Mouse (Mus musculus) stomach, postnatal 0 days (tissue): ENCODE measurements around the gene Pitpna. TPM values are rescaled to one million over a fixed set of nuclear protein-coding genes. Genes with fewer than 3 reads are reported as not detected.

ENCODE experiments used
- ATAC-seq: fragments of 200-750 bp; cut with Nextera tagmentation; 2 replicates; pipeline ENCODE4 v1.8.0; 2017; ENCODE audit not compliant: low FRiP score, low TSS enrichment
- DNase-seq: peaks from one replicate; pipeline ENCODE4 v3.0.0-alpha.2; 2016; ENCODE audit warnings: low spot score
- H3K27ac ChIP-seq: fragments of 300-500 bp; sonication (generic); replicated peaks from 2 replicates; pipeline ENCODE4 v1.5.1; 2014; ENCODE audit warnings: mild to moderate bottlenecking, control low read depth
- H3K27me3 ChIP-seq: fragments of 300-500 bp; sonication (generic); 2 replicates; pipeline ENCODE4 v1.6.1; 2014; ENCODE audit warnings: low read length; ENCODE audit not compliant: control insufficient read depth, insufficient read depth
- H3K36me3 ChIP-seq: fragments of 300-500 bp; sonication (generic); 2 replicates; pipeline ENCODE4 v1.6.1; 2014; ENCODE audit warnings: low read length, mixed read lengths; ENCODE audit not compliant: control insufficient read depth, insufficient read depth
- H3K4me1 ChIP-seq: fragments of 300-500 bp; sonication (generic); replicated peaks from 2 replicates; pipeline ENCODE4 v1.6.1; 2014; ENCODE audit warnings: antibody characterized with exemption; ENCODE audit not compliant: control insufficient read depth, insufficient read depth
- H3K4me2 ChIP-seq: fragments of 300-500 bp; sonication (generic); replicated peaks from 2 replicates; pipeline ENCODE4 v1.6.1; 2014; ENCODE audit warnings: low read depth, mild to moderate bottlenecking, control low read depth, moderate library complexity
- H3K4me3 ChIP-seq: fragments of 300-500 bp; sonication (generic); 2 replicates; pipeline ENCODE4 v1.5.1; 2014; ENCODE audit warnings: low read depth, low read length, control low read depth
- H3K9ac ChIP-seq: fragments of 300-500 bp; sonication (generic); 2 replicates; pipeline ENCODE4 v1.6.1; 2014; ENCODE audit warnings: mild to moderate bottlenecking, low read length, control low read depth, mixed read lengths
- H3K9me3 ChIP-seq: fragments of 300-500 bp; sonication (generic); 2 replicates; pipeline ENCODE4 v1.6.1; 2016; ENCODE audit warnings: low read length; ENCODE audit not compliant: control insufficient read depth
- CTCF ChIP-seq: IDR thresholded peaks from 2 replicates; pipeline ENCODE4 v1.5.1; 2016; ENCODE audit warnings: antibody characterized with exemption, low read depth, mild to moderate bottlenecking, moderate library complexity
- EP300 ChIP-seq: optimal IDR thresholded peaks from 2 replicates; pipeline ENCODE3; 2016; ENCODE audit warnings: antibody characterized with exemption
- WGBS: fragments of 180-500 bp; shearing (Covaris S2); extraction: QIAGEN DNeasy Blood & Tissue Kit; methylation state at CpG from one replicate; pipeline ENCODE4 v1.1.7; 2014; 5-methylcytosine and 5-hydroxymethylcytosine counted together
- polyA plus RNA-seq: library from polyadenylated mRNA; unstranded; fragments of >200 nt; fragmentation: Nextera tagmentation; extraction: Ambion mirVana; gene quantifications from 2 replicates; pipeline ENCODE4 v1.2.1, GENCODE M21; 2015

Gene Pitpna
- polyA plus RNA-seq, 1 experiment from 2014 or later, result 79.3 TPM

DNA sequence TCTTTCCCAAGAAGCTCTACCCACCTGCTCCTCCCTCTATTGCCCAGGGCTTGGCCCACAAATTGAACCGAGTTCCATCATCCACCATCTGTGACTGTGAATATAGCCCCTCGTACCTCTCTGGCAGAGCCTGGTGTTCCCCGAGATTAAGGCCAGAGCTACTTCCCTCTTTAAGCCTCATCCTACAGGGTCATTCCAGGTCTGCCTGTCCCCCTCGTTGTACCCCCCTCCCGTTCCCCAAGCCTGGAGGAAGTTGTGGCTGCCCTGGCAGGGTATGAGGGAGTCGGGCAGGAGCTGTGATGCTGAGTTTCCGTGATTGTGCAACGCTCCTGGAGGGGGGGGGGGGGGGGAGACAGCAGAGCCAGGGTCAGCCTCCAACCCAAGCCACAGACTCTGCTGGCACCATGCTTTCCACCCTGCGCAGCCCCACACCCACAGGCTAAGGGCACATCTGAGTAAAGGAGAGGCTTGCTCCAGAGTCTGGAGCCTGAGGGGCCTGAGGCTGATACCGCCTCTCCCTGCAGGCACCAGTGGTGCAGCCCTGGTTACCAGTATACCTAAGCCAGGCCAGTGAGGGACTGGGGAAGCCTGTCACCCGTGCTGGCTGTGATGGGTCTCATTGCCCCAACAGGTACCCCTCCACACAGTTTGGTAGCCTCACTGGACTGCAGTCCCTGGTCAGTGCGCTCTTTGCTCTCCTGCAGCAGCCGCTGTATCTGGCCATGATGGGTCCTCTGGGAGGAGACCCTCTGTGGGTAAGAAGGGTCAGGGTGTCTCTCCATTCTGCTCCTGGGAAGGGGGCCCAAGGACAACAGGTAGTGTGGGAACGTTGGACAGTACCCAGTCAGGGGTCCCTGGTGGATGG is 16.5 kb upstream of the Pitpna start:
- 67% methylated on average over 13 of the region's 14 CpGs for WGBS
- H3K9me3 ChIP-seq, result no peaks in the 10 kb centered on the region
- TF ChIP-seq EP300, result no peak
- no peak for TF ChIP-seq CTCF
- H3K4me3 ChIP-seq, result no peak overlapping the region
- no peaks in the 10 kb centered on the region for H3K27me3 ChIP-seq
- peak overlapping the region; percentile 24; the same call in 1 of the 2 replicates for H3K27ac ChIP-seq
- H3K9ac ChIP-seq, result peak overlapping the region; percentile 4; the same call in 1 of the 2 replicates
- ATAC-seq, result peak; percentile 3; the same call in 1 of the 2 replicates
- no peaks in the 10 kb centered on the region for H3K4me1 ChIP-seq
- peak; percentile 38 for DNase-seq
- H3K36me3 ChIP-seq, result no peaks in the 10 kb centered on the region
- no peak overlapping the region for H3K4me2 ChIP-seq

DNA sequence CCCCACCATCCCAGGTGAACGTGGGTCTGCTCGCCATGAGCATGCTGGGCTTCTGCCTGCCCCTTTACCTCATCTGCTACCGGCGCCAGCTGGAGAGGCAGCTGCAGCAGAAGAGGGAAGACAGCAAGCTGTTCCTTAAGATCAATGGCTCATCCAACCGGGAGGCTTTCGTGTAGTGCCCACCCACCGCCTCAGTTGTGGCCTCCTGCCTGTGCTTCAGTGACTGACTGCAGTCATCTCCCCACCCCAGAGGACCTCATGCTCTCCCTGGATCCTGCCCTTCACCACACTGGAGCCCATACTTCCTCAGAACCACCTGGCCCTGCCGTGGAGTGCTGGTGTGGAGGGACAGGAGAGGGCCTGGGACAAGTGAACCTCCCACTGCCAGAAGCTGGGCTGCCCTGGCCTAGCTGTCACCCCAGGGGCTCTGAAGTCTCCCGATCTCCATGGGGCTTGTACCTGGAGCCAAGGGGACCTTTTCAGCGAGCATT is 15.6 kb upstream of the Pitpna start:
- no peak overlapping the region for H3K4me3 ChIP-seq
- no peaks in the 10 kb centered on the region for H3K27me3 ChIP-seq
- WGBS, result 24% methylated on average over 10 of the region's 10 CpGs
- H3K27ac ChIP-seq, result peak overlapping the region; percentile 18; the same call in 1 of the 2 replicates
- ATAC-seq (no peak), DNase-seq (no peak)
- H3K4me2 ChIP-seq, result no peak overlapping the region
- no peaks in the 10 kb centered on the region for H3K4me1 ChIP-seq
- peak overlapping the region; percentile 43; the same call in 1 of the 2 replicates for H3K9ac ChIP-seq
- TF ChIP-seq CTCF, result no peak
- no peak for TF ChIP-seq EP300
- no peaks in the 10 kb centered on the region for H3K9me3 ChIP-seq
- H3K36me3 ChIP-seq, result no peaks in the 10 kb centered on the region

- H3K4me2 ChIP-seq, result 0 out of 2 replicates have a peak overlapping the region, but pooled peaks have one; percentile 14
Observed at GRCm38 (mm10) chr11:75572854-75573650, 14.8 kb upstream of the Pitpna start.

DNA sequence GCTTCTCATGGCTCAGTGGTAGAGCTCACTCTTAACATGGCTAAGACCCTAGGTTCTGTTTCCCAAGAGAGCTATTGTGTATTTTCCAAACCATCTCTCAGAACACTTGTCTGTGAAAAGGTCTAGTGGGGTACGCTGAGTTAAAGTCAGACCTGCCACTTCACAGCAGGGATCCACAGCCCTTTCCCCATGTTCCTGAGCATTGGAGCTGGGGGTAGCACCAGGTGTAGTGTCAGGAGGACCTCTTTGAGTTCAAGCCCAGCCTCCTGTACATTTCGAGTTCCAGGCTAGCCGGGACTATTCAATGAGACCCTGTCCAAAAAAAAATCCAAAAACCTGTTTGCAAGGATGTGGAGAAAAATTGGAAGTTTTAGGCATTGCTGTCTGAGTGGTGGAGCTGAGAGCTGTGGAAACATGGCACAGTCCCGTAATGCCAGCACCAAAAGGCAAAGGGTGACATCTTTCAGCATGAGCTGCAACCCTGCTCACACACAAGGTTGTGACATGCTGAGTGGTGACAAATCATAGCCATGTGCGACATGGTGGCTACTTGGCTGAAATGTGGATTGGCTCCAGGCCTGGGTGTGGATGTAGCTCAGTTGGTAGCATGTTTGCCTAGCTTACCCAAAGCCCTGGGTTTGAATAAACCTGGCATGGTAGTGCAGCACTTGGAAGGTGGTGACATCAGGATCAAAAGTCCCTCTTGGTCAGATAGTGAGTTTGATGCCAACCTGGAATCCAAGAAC is 13.3 kb upstream of the Pitpna start:
- ATAC-seq (no peak), DNase-seq (no peak)
- H3K27me3 ChIP-seq, result no peaks in the 10 kb centered on the region
- no peak for TF ChIP-seq EP300
- TF ChIP-seq CTCF, result no peak
- H3K4me2 ChIP-seq, result no peak overlapping the region
- WGBS, result 85% methylated on average over 5 of the region's 5 CpGs
- no peak overlapping the region for H3K9ac ChIP-seq
- no peaks in the 10 kb centered on the region for H3K4me1 ChIP-seq
- no peak overlapping the region for H3K4me3 ChIP-seq
- no peak overlapping the region for H3K27ac ChIP-seq
- H3K9me3 ChIP-seq, result no peaks in the 10 kb centered on the region
- H3K36me3 ChIP-seq, result no peaks in the 10 kb centered on the region

More at GRCm38 (mm10) chr11:75572854-75573650, 14.8 kb upstream of the Pitpna start:
- ATAC-seq (peak; percentile 90), DNase-seq (peak; percentile 94)
- no peaks in the 10 kb centered on the region for H3K4me1 ChIP-seq
- 8% methylated on average over 12 of the region's 12 CpGs for WGBS
- no peaks in the 10 kb centered on the region for H3K36me3 ChIP-seq
- no peak overlapping the region; the same call in 1 of the 2 replicates for H3K27ac ChIP-seq
- no peaks in the 10 kb centered on the region for H3K27me3 ChIP-seq
- H3K4me3 ChIP-seq, result no peak overlapping the region
- peak overlapping the region; percentile 43 for H3K9ac ChIP-seq
- no peaks in the 10 kb centered on the region for H3K9me3 ChIP-seq
- peak; percentile 98 for TF ChIP-seq CTCF
- no peak for TF ChIP-seq EP300

DNA sequence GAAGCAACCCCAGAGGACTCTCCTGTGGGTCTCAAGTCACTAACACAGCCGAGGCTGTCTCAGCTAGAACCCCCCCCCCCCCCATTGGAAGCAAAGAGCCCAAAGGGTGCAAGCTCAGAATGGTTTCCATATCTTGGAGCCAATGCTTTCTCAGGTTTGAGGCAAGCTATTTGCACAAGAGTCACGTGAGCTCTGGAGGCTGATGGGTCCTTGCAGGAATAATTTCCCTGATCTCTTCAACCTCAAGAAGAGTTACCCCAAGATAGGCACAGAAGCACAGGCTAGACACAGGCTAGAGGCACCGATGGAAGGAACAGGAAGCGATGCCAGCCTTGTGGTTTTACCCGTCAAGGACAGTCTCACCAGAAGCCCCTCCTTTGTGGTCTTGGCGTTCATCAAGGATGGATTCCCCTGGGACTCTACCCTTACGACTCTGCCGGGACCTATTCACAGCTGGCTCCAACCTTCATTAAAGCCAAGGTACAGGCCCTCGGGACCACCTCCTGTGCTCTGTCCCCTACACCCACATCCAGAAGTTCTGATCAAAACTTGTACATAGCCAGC is 12.3 kb upstream of the Pitpna start:
- Histone ChIP-seq H3K9ac (no peak overlapping the region), H3K4me2 (no peak overlapping the region), H3K4me1 (no peaks in the 10 kb centered on the region), H3K36me3 (no peaks in the 10 kb centered on the region), H3K4me3 (no peak overlapping the region), H3K9me3 (no peaks in the 10 kb centered on the region), H3K27ac (no peak overlapping the region), H3K27me3 (no peaks in the 10 kb centered on the region)
- no peak for TF ChIP-seq CTCF
- TF ChIP-seq EP300, result no peak
- no peak for ATAC-seq
- no peak for DNase-seq
- 68% methylated on average over 9 of the region's 9 CpGs for WGBS
